Mouse (Mus musculus): ENCODE results near the gene Gm49355.

Gene Gm49355

GRCm38 (mm10) chr14:12342458-12343131 lies 58.8 kb downstream of the Gm49355 start:
- peak; percentile 56 for DNase-seq (ENCODE audit: extremely low spot score, low spot score)

GRCm38 (mm10) chr14:12343451-12343941 lies 59.7 kb downstream of the Gm49355 start:
- DNase-seq (ENCODE audit: extremely low spot score, low spot score), result peak; percentile 61

GRCm38 (mm10) chr14:12344061-12344745 lies 60.4 kb downstream of the Gm49355 start:
- DNase-seq (ENCODE audit: extremely low spot score, low spot score), result peak; percentile 62

GRCm38 (mm10) chr14:12344746-12345240 lies 61.0 kb downstream of the Gm49355 start:
- no peak for DNase-seq (ENCODE audit: extremely low spot score, low spot score)

GRCm38 (mm10) chr14:12345241-12345921 lies 61.6 kb downstream of the Gm49355 start:
- DNase-seq (ENCODE audit: extremely low spot score, low spot score), result peak; percentile 63

- peak; percentile 58 for DNase-seq (ENCODE audit: extremely low spot score, low spot score)
Measured at GRCm38 (mm10) chr14:12346011-12346864, 62.5 kb downstream of the Gm49355 start.

GRCm38 (mm10) chr14:12346865-12347600 lies 63.3 kb downstream of the Gm49355 start:
- DNase-seq (ENCODE audit: extremely low spot score, low spot score), result peak; percentile 59

- no peak for DNase-seq (ENCODE audit: extremely low spot score, low spot score)
Measured at GRCm38 (mm10) chr14:12348089-12348488, 64.3 kb downstream of the Gm49355 start, which contains the start of gene Fezf2. Gene Fezf2 (minus strand): TSS chr14:12348189.

GRCm38 (mm10) chr14:12349334-12350090 lies 65.7 kb downstream of the Gm49355 start:
- peak; percentile 47 for DNase-seq (ENCODE audit: extremely low spot score, low spot score)

GRCm38 (mm10) chr14:12350271-12350916 lies 66.6 kb downstream of the Gm49355 start:
- DNase-seq (ENCODE audit: extremely low spot score, low spot score), result peak; percentile 31

All from neural tube, embryonic 10.5 days (tissue).